Mouse (Mus musculus) adrenal gland (tissue): Measurements from ENCODE around the gene Ak6.

Source experiments
- intact Hi-C: fragments of 180-260 bp; cut with DNase I; formaldehyde crosslinking; loops from one replicate; pipeline ENCODE4 v1.15.1; 2025

The Ak6 gene

GRCm38 (mm10) chr13:100658091-100658490 is 7.3 kb downstream of the Ak6 start:
- intact Hi-C loops: loop anchor here (10.0 kb wide), 1 partner anchor 553 kb away; the partner anchor contains the start of genes Bdp1 and Serf1

- intact Hi-C loops: loop anchor here (10.0 kb wide), 1 partner anchor 555 kb away; the partner anchor contains the start of genes Bdp1 and Serf1
These were observed 9.2 kb downstream of the Ak6 start for GRCm38 (mm10) chr13:100659864-100660456.

GRCm38 (mm10) chr13:100669291-100670022 is 18.7 kb downstream of the Ak6 start, which contains the start of gene Ccdc125:
Ccdc125 (plus strand) TSS chr13:100669717.
- intact Hi-C loops: no loop called here

DNA sequence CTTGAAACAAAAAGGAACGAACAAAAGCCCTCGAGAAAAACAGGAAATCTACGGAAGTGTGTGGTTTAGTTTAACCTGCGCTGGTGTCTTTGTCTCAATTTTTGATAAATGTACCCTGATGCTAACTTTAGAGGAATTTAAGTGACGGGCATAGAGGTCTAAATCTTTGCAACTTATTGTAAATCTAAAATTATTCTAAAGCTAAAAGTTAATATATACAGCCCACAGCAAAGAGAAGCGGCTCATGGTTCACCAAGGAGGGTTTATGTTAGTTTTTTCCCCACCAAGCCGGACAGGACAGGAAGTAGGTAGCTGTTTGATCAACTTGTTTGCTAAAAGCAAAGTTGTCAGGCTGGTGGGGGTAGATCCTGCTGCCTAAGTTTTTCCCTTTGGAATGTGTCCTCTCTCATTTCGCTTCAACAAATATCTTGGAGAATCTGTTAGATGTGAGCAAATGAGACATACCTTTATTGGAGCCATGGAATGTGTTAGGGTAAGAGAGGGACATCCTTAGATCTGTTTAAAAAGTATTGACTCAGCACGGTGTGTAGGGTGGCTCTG is 19.5 kb downstream of the Ak6 start:
- intact Hi-C loops: no loop called here

GRCm38 (mm10) chr13:100675936-100676635 is 25.3 kb downstream of the Ak6 start:
- intact Hi-C loops: no loop called here

- intact Hi-C loops: no loop called here
These were observed 30.8 kb downstream of the Ak6 start for GRCm38 (mm10) chr13:100681615-100682014.

- intact Hi-C loops: no loop called here
These were observed 32.1 kb downstream of the Ak6 start for GRCm38 (mm10) chr13:100682837-100683236.

DNA sequence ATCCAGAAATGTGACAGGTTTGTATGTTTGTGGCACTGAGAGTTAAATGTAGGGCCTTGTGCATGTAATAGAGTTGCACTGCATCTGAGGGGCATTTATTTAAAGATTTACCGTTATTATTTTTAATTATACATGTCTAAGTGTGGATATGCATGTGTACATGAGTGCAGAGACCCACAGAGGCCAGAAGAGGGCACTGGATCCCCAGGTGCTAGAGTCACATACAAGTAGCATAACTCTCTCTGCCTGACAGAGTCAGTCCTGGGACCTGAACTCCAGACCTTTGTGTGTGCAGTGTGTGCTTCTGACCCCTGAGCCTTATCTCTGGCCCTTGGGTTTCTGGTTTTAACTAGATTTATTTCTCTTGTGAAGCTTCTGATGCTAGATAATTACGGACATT is 33.6 kb downstream of the Ak6 start:
- intact Hi-C loops: no loop called here

DNA sequence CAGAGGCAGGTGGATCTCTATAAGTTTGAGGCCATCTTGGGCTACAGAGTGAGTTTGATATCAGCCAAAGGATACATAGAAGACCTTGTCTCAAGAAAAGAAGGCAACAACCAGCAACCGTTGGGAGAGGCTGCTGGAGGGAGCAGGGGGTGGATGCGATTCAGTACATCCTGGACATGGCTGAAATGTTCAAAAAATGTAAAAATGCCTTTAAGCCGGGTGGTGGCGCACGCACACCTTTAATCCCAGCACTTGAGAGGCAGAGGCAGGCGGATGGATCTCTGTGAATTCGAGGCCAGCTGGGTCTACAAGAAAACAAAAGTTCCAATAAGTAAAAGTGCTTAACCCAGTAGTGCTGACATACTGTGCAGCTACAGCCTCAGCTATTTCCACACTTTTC is 36.7 kb downstream of the Ak6 start:
- intact Hi-C loops: no loop called here

DNA sequence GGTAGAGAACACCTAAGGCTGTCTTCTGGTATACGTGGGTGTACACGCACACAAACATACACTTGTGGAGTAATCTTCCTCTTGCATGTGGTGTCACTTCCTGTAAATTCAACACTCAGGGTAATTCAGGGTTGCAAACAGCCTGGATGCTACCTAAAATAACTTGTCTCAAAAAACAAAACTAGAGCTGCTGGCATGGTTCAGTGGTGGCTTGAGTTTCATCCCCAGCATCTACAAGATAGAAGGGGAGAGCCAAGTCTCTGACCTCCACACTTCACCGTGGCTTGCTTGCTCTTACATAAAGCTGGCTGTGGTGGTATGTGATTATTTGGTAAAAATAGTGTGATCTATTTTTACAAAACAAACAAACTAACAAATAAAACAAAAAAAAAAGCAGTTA is 46.8 kb downstream of the Ak6 start:
- intact Hi-C loops: no loop called here

DNA sequence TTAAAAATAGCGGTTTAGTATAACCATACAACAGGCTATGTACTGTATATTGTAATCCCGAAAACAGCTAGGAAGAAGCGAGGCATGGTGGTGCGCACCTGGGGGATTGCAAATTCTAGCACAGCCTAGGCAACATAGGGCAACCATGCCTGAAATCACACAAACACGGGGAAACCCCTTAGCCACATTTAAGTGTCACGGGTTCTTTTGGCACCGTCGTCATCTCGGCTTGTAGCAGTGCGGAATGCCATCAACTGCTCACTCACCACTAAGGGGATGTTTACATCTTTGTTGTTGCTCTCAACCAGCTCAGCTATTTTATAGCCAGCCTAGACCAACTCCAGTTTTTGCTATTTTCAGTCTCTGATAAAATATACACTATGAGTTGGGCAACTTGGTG is 48.1 kb downstream of the Ak6 start:
- intact Hi-C loops: no loop called here

DNA sequence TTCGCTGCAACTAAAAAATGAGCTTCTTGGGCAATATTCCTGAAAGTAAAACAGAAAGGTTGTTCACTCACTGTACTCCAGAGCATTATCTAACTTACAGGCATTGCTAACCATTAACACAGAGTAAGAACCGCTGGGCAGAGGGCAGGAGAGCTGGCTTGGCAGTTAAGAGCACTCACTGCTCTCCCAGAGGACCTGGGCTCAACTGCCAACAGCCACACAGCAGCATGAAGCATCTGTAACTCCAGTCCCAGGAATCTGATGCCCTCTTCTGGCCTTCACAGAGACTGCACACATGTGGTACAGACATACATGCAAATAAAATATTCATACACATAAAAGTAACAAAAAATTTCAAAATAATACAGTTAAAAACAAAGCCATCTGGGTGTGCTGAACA is 52.7 kb downstream of the Ak6 start:
- intact Hi-C loops: no loop called here

DNA sequence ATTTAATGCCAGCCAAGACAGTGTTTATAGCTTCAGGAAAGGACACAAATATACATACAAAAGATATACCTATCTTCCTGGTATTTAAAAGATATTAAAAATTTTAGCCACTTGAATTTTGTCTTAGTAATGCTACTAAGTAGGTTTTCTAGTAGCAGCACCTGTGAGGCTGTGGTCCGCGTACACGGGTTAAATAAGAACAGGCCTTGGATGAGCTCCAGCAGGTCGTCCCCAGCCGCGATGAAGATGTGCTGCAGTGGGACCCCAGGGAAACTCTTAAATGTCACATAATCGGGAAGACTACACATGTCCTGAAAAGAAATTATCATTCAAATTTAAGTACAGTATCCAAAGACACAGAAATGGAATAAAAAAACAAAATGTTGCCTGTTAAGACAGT is 55.4 kb downstream of the Ak6 start:
- intact Hi-C loops: no loop called here

- intact Hi-C loops: no loop called here
These were observed 64.7 kb downstream of the Ak6 start for GRCm38 (mm10) chr13:100715467-100715866.
